Mouse (Mus musculus): ENCODE measurements around the gene Lrsam1. TPM values are rescaled to one million over a fixed set of nuclear protein-coding genes. Genes with fewer than 3 reads are reported as not detected.

The Lrsam1 gene
- total and polyA plus RNA-seq, 3 experiments, result 5.0 to 9.5 (median 5.4) TPM

DNA sequence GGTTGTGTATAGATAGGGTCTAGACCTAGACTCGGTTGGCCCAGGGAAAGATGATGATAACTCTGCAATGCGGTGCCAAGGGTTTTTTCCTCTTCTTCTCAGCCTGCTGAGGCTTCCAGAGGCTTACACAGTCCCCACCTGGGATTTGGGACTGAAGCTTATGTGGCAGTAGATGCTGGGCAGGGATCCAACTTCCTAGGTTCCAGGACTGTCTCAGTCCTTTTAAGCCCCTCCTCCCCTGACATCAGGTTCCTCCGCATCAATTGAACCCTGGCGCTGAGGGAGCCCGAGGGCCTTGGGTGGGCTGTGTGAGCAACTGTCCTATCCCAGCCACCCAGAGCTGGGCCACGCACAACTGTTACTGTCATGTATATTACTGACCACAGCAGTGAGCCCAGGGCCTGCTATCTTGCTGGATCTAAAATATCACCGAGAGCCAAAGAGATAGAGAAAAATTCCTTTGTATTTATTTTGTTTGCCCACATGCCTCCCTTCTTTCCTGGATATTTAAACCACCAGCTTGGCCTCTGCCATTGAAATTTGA, 49.7 kb downstream of the Lrsam1 start:
- H3K36me3 ChIP-seq (replicated peaks in 1 of 2; ENCODE audit: control insufficient read depth in 1 of 2, insufficient read depth in 1 of 2, low read length in 1 of 2), result no peaks in the 10 kb centered on the region
- TF ChIP-seq PAX5 (IDR thresholded peaks at IDR 0.05; ENCODE audit: low read length), result no peak
- no peak for TF ChIP-seq TCF12 (IDR thresholded peaks at IDR 0.05; ENCODE audit: low read depth, low read length)
- TF ChIP-seq ZKSCAN1 (IDR thresholded peaks at IDR 0.05; ENCODE audit: borderline replicate concordance, low read depth, low read length), result no peak
- no peak for TF ChIP-seq MYC (IDR thresholded peaks at IDR 0.05; ENCODE audit: low read depth, low read length)
- TF ChIP-seq NELFE (IDR thresholded peaks at IDR 0.05; ENCODE audit: low read depth, low read length), result no peak
- TF ChIP-seq CTCF (conservative IDR thresholded peaks at IDR 0.05 in 1 of 2, IDR thresholded peaks at IDR 0.05 in 1 of 2; ENCODE audit: low read depth in 2 of 2, low read length in 2 of 2), result no peak
- TF ChIP-seq SIN3A (IDR thresholded peaks at IDR 0.05; ENCODE audit: low read length), result no peak
- TF ChIP-seq ZNF384 (IDR thresholded peaks at IDR 0.05; ENCODE audit: low read depth, low read length), result no peak
- no peak for TF ChIP-seq RAD21 (IDR thresholded peaks at IDR 0.05; ENCODE audit: low read depth, low read length)
- TF ChIP-seq TBP (conservative IDR thresholded peaks at IDR 0.05; ENCODE audit: low read depth, low read length), result no peak
- no peak for TF ChIP-seq SMC3 (IDR thresholded peaks at IDR 0.05; ENCODE audit: low read depth, low read length)
- no peak for TF ChIP-seq USF1 (IDR thresholded peaks at IDR 0.05; ENCODE audit: low read depth, low read length)
- no peak for TF ChIP-seq MXI1 (IDR thresholded peaks at IDR 0.05; ENCODE audit: low read depth, low read length)
- no peak for TF ChIP-seq CHD2 (IDR thresholded peaks at IDR 0.05; ENCODE audit: low read length)
- peaks cover 11% of the 10 kb centered on the region for H3K27me3 ChIP-seq (replicated peaks)
- dilution Hi-C loops (cut with MboI; ENCODE audit: extremely low pct_ligation_motif_present, extremely low pct_unique_long_range_greater_than_20kb, low sequenced_read_pairs) (no loop called here), in situ Hi-C loops (cut with MboI; ENCODE audit: low pct_ligation_motif_present, low pct_unique_long_range_greater_than_20kb, low sequenced_read_pairs) (loop anchor here (5.0 kb wide), 1 partner anchor 34 kb away; the partner anchor contains the start of gene Fam129b)
- no peaks in the 10 kb centered on the region for H3K79me2 ChIP-seq (replicated peaks; ENCODE audit: control insufficient read depth, extremely low read depth, insufficient read depth, poor library complexity, severe bottlenecking)
- H3K4me2 ChIP-seq (ENCODE audit: insufficient read depth, low read depth, poor library complexity, severe bottlenecking), result no peak overlapping the region
- H3K4me3 ChIP-seq (replicated peaks in 1 of 3; ENCODE audit: low read depth in 2 of 3, low read length in 2 of 3, poor library complexity in 1 of 3), result no peak overlapping the region
- no peaks in the 10 kb centered on the region for H3K9me3 ChIP-seq (replicated peaks; ENCODE audit: low read length)
- H3K9ac ChIP-seq (ENCODE audit: insufficient read depth, low read depth), result no peak overlapping the region
- no peak overlapping the region for H3K27ac ChIP-seq (ENCODE audit: insufficient read depth, low read depth)
- H3K4me1 ChIP-seq (ENCODE audit: control insufficient read depth in 1 of 2, insufficient read depth in 2 of 2), result no peaks in the 10 kb centered on the region; a peak in 1 of 4 replicates
- DNase-seq (ENCODE audit: extremely low read depth), result no peak

- Histone ChIP-seq H3K4me3 (replicated peaks in 1 of 3; ENCODE audit: low read depth in 2 of 3, low read length in 2 of 3, poor library complexity in 1 of 3) (no peak overlapping the region), H3K27ac (ENCODE audit: insufficient read depth, low read depth) (no peak overlapping the region), H3K4me2 (ENCODE audit: insufficient read depth, low read depth, poor library complexity, severe bottlenecking) (no peak overlapping the region), H3K36me3 (replicated peaks in 1 of 2; ENCODE audit: control insufficient read depth in 1 of 2, insufficient read depth in 1 of 2, low read length in 1 of 2) (no peaks in the 10 kb centered on the region), H3K27me3 (replicated peaks) (peaks cover 11% of the 10 kb centered on the region), H3K4me1 (ENCODE audit: control insufficient read depth in 1 of 2, insufficient read depth in 2 of 2) (no peaks in the 10 kb centered on the region; a peak in 1 of 4 replicates), H3K9me3 (replicated peaks; ENCODE audit: low read length) (no peaks in the 10 kb centered on the region), H3K9ac (ENCODE audit: insufficient read depth, low read depth) (no peak overlapping the region), H3K79me2 (replicated peaks; ENCODE audit: control insufficient read depth, extremely low read depth, insufficient read depth, poor library complexity, severe bottlenecking) (no peaks in the 10 kb centered on the region)
- no peak for DNase-seq (ENCODE audit: extremely low read depth)
- no peak for TF ChIP-seq RAD21 (IDR thresholded peaks at IDR 0.05; ENCODE audit: low read depth, low read length)
- no peak for TF ChIP-seq EP300 (IDR thresholded peaks at IDR 0.05; ENCODE audit: low read length)
- no peak for TF ChIP-seq ELF1 (IDR thresholded peaks at IDR 0.05; ENCODE audit: low read depth, low read length)
- TF ChIP-seq MXI1 (IDR thresholded peaks at IDR 0.05; ENCODE audit: low read depth, low read length), result no peak
- no peak for TF ChIP-seq SIN3A (IDR thresholded peaks at IDR 0.05; ENCODE audit: low read length)
- TF ChIP-seq ZKSCAN1 (IDR thresholded peaks at IDR 0.05; ENCODE audit: borderline replicate concordance, low read depth, low read length), result no peak
- no peak for TF ChIP-seq USF2 (conservative IDR thresholded peaks at IDR 0.05; ENCODE audit: low read depth, low read length)
- no peak for TF ChIP-seq PAX5 (IDR thresholded peaks at IDR 0.05; ENCODE audit: low read length)
- TF ChIP-seq JUND (conservative IDR thresholded peaks at IDR 0.05; ENCODE audit: low read depth, low read length), result no peak
- TF ChIP-seq NRF1 (IDR thresholded peaks at IDR 0.05; ENCODE audit: low read depth, low read length), result no peak
- no peak for TF ChIP-seq ZNF384 (IDR thresholded peaks at IDR 0.05; ENCODE audit: low read depth, low read length)
- TF ChIP-seq KAT2A (IDR thresholded peaks at IDR 0.05; ENCODE audit: insufficient replicate concordance, low read length), result no peak
- in situ Hi-C loops (cut with MboI; ENCODE audit: low pct_ligation_motif_present, low pct_unique_long_range_greater_than_20kb, low sequenced_read_pairs) (no loop called here), dilution Hi-C loops (cut with MboI; ENCODE audit: extremely low pct_ligation_motif_present, extremely low pct_unique_long_range_greater_than_20kb, low sequenced_read_pairs) (no loop called here)
Observed at GRCm38 (mm10) chr2:32908796-32909195, 52.6 kb downstream of the Lrsam1 start.
